Mouse (Mus musculus) limb, embryonic 11.5 days (tissue): Measurements from ENCODE around the gene Rbm12b1. TPM values are rescaled to one million over a fixed set of nuclear protein-coding genes. Genes with fewer than 3 reads are reported as not detected.

Experiments used
- polyA plus RNA-seq: library from polyadenylated mRNA; unstranded; fragments of >200 nt; fragmentation: Nextera tagmentation; extraction: Ambion mirVana; gene quantifications from 2 replicates; pipeline ENCODE4 v1.2.1, GENCODE M21; 2014

Gene Rbm12b1
- polyA plus RNA-seq, 1 experiment from 2014 or later: 7.0 TPM

Other genes starting within 250 kb of the Rbm12b1 start
- gene Gm10604, start 159.0 kb upstream of the Rbm12b1 start, polyA plus RNA-seq: 0.32 and 0.33 TPM in 2 replicates
- 17.1 and 17.7 TPM in 2 replicates for gene Rbm12b2, start 50.8 kb upstream of the Rbm12b1 start, polyA plus RNA-seq
- gene Fam92a, start 31.8 kb downstream of the Rbm12b1 start, polyA plus RNA-seq: 116 and 120 TPM in 2 replicates